Mouse (Mus musculus): ENCODE data around the gene Cd207.

DNA sequence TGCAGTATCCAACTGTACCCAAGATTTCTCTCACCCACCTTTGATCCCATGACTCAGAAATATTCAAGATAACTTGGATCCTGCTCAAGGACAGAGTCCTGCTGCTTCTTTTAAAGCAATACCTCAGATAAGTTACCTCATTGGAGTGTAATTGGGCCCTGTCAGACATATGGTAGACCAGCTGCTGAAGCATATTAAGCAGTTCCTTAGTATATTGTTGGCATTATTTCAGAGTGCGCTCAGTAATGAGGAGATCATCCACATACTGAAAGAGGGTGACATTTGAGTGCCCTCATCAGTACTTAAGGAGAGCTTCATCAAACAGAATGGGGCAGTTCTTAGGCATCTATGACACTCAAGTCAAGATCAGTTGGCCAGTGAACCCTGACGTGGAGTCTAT lies 12.6 kb downstream of the Cd207 start:
- TF ChIP-seq CTCF (IDR thresholded peaks at IDR 0.05; ENCODE audit: low read depth) (no peak), EP300 (optimal IDR thresholded peaks at IDR 0.05) (no peak)
